Mouse (Mus musculus): ENCODE data around the gene Slc16a13.

Gene Slc16a13

GRCm38 (mm10) chr11:70220731-70221602 lies at the start of gene Slc16a13:
Slc16a13 (minus strand) TSS chr11:70221064.
- DNase-seq (ENCODE audit: low spot score in 2 of 2), result peak; percentile 95 to 97

- DNase-seq (ENCODE audit: low spot score in 2 of 2), result peak; percentile 53 to 61
These were observed 45.5 kb upstream of the Slc16a13 start for GRCm38 (mm10) chr11:70266405-70266804.

GRCm38 (mm10) chr11:70265819-70266218 lies 45.0 kb upstream of the Slc16a13 start:
- no peak for DNase-seq (ENCODE audit: low spot score in 2 of 2)

GRCm38 (mm10) chr11:70265252-70265651 lies 44.4 kb upstream of the Slc16a13 start:
- no peak for DNase-seq (ENCODE audit: low spot score in 2 of 2)

- no peak for DNase-seq (ENCODE audit: low spot score in 2 of 2)
These were observed 38.2 kb upstream of the Slc16a13 start for GRCm38 (mm10) chr11:70259035-70259434.

GRCm38 (mm10) chr11:70254931-70255531 lies 34.2 kb upstream of the Slc16a13 start, which contains the start of gene Alox12:
Alox12 (minus strand) TSS chr11:70255353.
- peak; percentile 37 to 58 for DNase-seq (ENCODE audit: low spot score in 2 of 2)

- DNase-seq (ENCODE audit: low spot score in 2 of 2), result no peak
These were observed 33.5 kb upstream of the Slc16a13 start for GRCm38 (mm10) chr11:70254337-70254736.

GRCm38 (mm10) chr11:70251853-70252252 lies 31.0 kb upstream of the Slc16a13 start:
- no peak for DNase-seq (ENCODE audit: low spot score in 2 of 2)

GRCm38 (mm10) chr11:70250150-70250549 lies 29.3 kb upstream of the Slc16a13 start:
- DNase-seq (ENCODE audit: low spot score in 2 of 2), result no peak

GRCm38 (mm10) chr11:70247136-70247845 lies 26.4 kb upstream of the Slc16a13 start:
- peak in 1 of 2 experiments; percentile 27 for DNase-seq (ENCODE audit: low spot score in 2 of 2)

- no peak for DNase-seq (ENCODE audit: low spot score in 2 of 2)
These were observed 21.7 kb upstream of the Slc16a13 start for GRCm38 (mm10) chr11:70242591-70242990.

GRCm38 (mm10) chr11:70239541-70240279 lies 18.8 kb upstream of the Slc16a13 start, which contains the start of the genes Gm21988 and Rnasek:
Gm21988 (minus strand) TSS chr11:70239830.
Rnasek (minus strand) TSS chr11:70239842.
- peak; percentile 83 to 90 for DNase-seq (ENCODE audit: low spot score in 2 of 2)

GRCm38 (mm10) chr11:70238591-70239440 lies 18.0 kb upstream of the Slc16a13 start:
- no peak for DNase-seq (ENCODE audit: low spot score in 2 of 2)

GRCm38 (mm10) chr11:70237457-70238167 lies 16.7 kb upstream of the Slc16a13 start, which contains the start of gene 0610010K14Rik:
0610010K14Rik (minus strand) TSS chr11:70237914.
- DNase-seq (ENCODE audit: low spot score in 2 of 2), result peak; percentile 98

- peak in 1 of 2 experiments; percentile 48 for DNase-seq (ENCODE audit: low spot score in 2 of 2)
These were observed 15.9 kb upstream of the Slc16a13 start for GRCm38 (mm10) chr11:70236717-70237116.

- DNase-seq (ENCODE audit: low spot score in 2 of 2), result no peak
These were observed 14.5 kb upstream of the Slc16a13 start for GRCm38 (mm10) chr11:70235254-70235900.

GRCm38 (mm10) chr11:70234497-70234896 lies 13.6 kb upstream of the Slc16a13 start:
- DNase-seq (ENCODE audit: low spot score in 2 of 2), result no peak

- DNase-seq (ENCODE audit: low spot score in 2 of 2), result peak in 1 of 2 experiments; percentile 68
These were observed 13.2 kb upstream of the Slc16a13 start for GRCm38 (mm10) chr11:70234037-70234436.

GRCm38 (mm10) chr11:70233016-70233415 lies 12.2 kb upstream of the Slc16a13 start:
- DNase-seq (ENCODE audit: low spot score in 2 of 2), result no peak

All from heart, adult 9 months (tissue).